Mouse (Mus musculus) left cerebral cortex, adult 2 months (tissue): ENCODE measurements around the gene Padi6. TPM values are rescaled to one million over a fixed set of nuclear protein-coding genes. Genes with fewer than 3 reads are reported as not detected.

Experiments used
- DNase-seq, 2 experiments: peaks; one replicate each; pipeline ENCODE4 v3.0.0; 2021 to 2022; ENCODE audit warnings: low spot score in 2 of 2, mixed read lengths in 1 of 2; ENCODE audit errors: extremely low spot score in 1 of 2
- H3K27ac ChIP-seq: fragments of 200-600 bp; 2 replicates; pipeline ENCODE4 v1.8.1; 2022
- H3K4me3 ChIP-seq: fragments of 200-600 bp; 2 replicates; pipeline ENCODE4 v1.8.1; 2022
- CTCF ChIP-seq: fragments of 200-600 bp; IDR thresholded peaks from 2 replicates; pipeline ENCODE4 v1.8.1; 2022; ENCODE audit warnings: antibody characterized with exemption, mild to moderate bottlenecking, moderate library complexity
- intact Hi-C: fragments of 180-260 bp; cut with DNase I; formaldehyde crosslinking; loops from one replicate; pipeline ENCODE4 v1.15.1; 2025
- total RNA-seq, 2 experiments: library from RNA; stranded (reverse); gene quantifications; 2 replicates each; pipeline ENCODE4 v1.2.3; 2021

Padi6 gene
- total RNA-seq, 2 experiments from 2014 or later = not detected

DNA sequence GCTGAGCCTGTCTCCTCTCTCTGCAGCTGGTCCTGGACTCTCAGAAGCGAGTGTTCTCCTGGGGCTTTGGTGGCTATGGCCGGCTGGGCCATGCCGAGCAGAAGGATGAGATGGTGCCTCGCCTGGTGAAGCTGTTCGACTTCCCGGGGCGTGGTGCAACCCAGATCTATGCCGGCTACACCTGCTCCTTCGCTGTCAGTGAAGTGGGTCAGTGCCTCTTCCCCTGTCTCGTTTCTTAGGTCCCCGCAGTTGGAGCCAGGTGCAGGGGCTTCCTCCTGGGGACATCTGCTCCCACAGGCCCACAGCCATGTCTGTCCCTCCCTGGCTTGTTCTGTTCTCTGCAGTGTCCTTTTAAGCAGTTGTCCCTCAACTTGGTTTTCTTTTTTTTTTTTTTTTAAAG, 25.4 kb downstream of the Padi6 start:
- intact Hi-C loops = no loop called here
- Histone ChIP-seq H3K4me3 (no peak overlapping the region), H3K27ac (no peak overlapping the region)
- TF ChIP-seq CTCF = no peak
- no peak for DNase-seq

DNA sequence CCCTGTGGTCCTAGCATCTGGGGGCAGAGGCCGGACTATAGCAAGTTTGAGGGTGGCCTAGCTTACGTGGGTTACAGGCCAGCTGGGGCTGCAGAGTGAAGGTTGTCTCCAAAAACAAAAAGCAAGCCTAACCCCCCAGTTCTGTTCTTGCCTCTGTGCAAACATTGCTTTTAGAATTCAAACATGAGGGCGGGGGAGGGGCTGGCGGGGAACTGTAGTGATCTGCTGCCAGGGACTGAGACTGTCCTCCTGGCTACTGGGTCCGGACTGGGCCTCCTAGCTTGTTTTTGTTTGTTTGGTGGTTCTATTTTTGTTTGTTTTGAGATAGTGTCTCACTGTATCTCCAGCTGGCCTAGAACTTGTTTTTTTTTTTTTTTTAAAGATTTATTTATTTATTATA, 27.9 kb downstream of the Padi6 start:
- DNase-seq = no peak
- Histone ChIP-seq H3K4me3 (peak overlapping the region; percentile 16; the same call in 1 of the 2 replicates), H3K27ac (peak overlapping the region; percentile 78)
- intact Hi-C loops = loop anchor here (1.0 to 5.0 kb wide), 3 partner anchors 13 to 248 kb away; partner anchors contain the start of gene Sdhb
- TF ChIP-seq CTCF = no peak

DNA sequence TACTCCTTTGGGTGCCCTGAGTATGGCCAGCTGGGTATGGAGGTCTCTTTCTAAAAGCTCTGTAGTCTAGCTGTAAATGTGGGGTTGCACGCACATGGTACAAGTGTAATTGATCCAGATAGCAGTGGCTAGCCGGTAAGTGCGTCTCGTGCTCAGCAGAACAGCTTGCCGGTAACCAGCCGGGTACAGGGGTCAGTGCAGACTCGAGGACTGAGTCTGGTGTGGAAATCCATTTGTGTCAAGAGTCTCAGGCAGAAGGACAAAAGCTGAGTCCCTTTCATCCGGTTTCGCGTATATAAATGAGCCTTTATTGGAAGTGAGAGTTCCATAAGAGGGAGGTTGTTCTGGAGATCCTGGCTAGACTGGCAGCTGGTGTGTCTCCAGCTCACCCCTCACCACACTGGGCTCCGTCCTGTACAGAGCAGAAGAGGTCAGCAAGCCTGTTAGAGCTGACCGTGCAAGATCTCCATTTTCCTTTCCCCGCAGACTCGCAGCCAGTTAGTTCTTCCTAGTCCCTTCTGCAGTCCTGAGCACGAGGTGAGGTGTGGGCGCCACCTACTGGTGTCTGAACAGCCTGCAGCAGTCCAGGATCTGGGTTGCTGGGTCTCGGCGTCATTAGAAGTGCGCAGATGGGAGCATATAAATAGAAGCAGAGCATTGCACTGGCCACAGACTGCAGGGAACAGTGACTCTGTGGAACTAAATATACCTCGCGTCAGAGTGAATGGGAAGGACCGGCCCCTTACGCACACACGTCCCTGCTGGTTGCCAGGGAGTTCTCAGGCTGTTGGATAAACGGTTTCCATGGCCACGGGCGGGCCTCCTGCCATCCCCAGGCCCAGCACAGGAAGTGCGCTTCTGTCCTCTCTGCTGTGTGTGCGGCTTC, 28.7 kb downstream of the Padi6 start:
- peak; percentile 95 to 97 for DNase-seq
- H3K27ac ChIP-seq = peak overlapping the region; percentile 78
- TF ChIP-seq CTCF = peak; percentile 95
- peak overlapping the region; percentile 16; the same call in 1 of the 2 replicates for H3K4me3 ChIP-seq
- intact Hi-C loops = loop anchor here (1.0 to 5.0 kb wide), 3 partner anchors 12 to 249 kb away; partner anchors contain the start of gene Sdhb

DNA sequence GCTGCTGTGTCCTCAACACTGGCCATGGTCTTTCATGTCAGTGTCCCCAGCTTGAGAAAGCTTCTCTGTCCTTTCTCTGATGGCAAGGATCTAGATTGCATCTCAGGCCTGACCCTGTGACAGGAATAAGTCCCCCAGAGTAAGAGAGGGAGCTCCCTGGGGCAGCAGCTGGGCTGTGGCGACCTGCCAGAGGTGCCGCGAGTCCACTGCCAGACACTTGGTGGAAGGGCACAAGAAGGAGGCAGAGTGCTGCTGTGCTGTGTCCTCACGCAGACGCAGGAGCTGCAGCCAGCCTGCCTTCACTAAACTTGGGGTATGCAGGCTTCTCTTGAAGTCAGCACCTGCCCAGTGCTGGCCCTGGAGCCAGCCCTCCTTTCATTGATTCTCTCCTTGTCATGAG, 31.1 kb downstream of the Padi6 start:
- DNase-seq = no peak
- Histone ChIP-seq H3K27ac (peak overlapping the region; percentile 30; the same call in 1 of the 2 replicates), H3K4me3 (no peak overlapping the region)
- intact Hi-C loops = loop anchor here (5.0 kb wide), 1 partner anchor 251 kb away; the partner anchor contains the start of gene Sdhb
- no peak for TF ChIP-seq CTCF

DNA sequence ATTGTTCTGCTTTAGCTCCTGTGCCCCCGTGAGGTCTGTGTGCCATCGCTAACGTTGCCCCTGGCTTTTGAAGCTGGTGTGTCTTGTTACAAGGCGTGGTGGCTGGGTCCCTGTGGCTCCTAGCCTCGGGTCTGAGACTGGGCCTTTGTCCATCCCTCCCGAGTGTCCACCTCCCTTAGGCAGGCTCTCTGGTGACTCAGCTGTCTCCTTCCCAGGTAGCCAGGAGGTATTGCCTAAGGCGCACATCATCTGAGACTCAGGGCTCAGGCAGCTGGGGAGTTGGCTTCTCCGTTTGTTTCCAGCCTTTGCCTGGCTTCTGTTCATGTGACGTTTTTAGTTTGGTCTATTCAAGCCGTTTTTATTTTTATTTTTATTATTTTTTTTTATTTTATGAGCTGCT, 31.7 kb downstream of the Padi6 start:
- intact Hi-C loops = loop anchor here (5.0 kb wide), 1 partner anchor 252 kb away; the partner anchor contains the start of gene Sdhb
- DNase-seq = no peak
- Histone ChIP-seq H3K4me3 (no peak overlapping the region), H3K27ac (no peak overlapping the region; the same call in 1 of the 2 replicates)
- TF ChIP-seq CTCF = no peak

DNA sequence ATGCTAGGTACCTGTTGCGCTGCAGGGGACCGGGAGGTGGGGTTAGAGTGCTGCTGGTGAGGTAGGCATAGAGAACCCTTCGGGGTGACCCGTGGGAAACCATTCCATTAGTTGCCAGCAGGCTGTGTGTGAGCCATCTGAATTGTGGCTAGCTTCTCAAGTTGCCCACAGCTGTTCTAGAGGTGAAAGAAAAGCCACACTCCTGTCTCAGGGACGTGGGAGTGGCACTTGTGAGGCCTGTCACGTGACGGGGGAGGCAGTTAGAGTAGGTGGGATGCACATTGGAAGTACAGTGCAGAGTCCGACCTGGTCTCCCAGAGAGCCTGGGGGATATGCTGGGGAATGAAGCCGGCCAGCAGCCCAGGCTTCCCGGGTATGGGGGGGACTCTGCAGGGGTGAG, 32.8 kb downstream of the Padi6 start:
- intact Hi-C loops = loop anchor here (5.0 kb wide), 1 partner anchor 253 kb away; the partner anchor contains the start of gene Sdhb
- Histone ChIP-seq H3K4me3 (no peak overlapping the region), H3K27ac (no peak overlapping the region)
- no peak for TF ChIP-seq CTCF
- no peak for DNase-seq

DNA sequence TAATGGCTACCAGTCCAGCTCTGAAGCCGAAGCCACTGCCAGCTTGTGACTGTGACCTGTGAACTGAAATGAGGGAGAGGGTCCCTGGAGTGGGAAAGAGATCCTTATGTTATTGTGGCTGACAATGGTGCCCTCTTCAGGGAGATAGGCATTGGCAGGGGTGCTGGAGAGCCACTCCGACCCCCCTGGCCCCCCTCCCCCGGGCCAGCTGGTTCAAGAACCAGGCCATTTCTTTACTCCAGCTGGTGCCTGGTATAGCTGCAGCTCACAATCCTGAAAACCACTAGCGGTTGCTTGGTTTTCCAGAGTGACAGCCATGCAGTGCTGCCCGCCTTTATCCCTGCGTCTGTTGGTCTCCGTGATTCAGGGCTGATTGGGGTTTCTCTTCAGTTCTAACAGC, 33.3 kb downstream of the Padi6 start:
- DNase-seq = no peak
- intact Hi-C loops = no loop called here
- Histone ChIP-seq H3K4me3 (no peak overlapping the region), H3K27ac (no peak overlapping the region)
- no peak for TF ChIP-seq CTCF

DNA sequence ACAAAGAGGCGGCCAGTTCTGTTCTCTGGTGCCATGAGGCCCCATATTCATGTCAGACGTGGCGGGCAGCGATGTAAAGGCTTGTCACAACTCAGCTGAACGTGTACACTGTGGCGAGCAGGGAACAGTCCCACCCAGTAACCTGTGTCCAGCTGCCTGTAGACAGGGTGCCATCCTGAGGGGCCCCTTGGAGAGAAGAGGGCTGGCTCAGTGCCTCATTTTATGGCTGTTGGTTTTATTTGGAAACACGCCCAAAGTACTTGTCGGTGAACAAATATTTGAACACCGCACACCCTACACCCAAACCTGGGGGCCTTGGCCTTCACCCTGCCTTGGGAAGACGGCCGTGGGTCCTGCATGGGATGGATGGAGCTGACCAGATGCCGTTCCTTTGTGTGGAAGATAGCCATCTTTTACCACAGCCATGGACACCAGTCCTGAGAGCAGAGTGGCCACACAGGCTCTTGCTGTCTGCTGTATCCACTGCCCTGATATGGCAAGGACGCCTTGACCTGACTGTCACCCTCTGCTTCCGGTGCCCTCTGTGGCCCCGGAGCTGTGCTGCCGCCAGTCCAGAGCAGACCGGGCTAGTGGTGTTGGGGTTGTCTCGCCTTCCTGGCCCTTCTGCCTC, 34.0 kb downstream of the Padi6 start:
- Histone ChIP-seq H3K27ac (no peak overlapping the region), H3K4me3 (no peak overlapping the region)
- intact Hi-C loops = no loop called here
- no peak for DNase-seq
- TF ChIP-seq CTCF = no peak

DNA sequence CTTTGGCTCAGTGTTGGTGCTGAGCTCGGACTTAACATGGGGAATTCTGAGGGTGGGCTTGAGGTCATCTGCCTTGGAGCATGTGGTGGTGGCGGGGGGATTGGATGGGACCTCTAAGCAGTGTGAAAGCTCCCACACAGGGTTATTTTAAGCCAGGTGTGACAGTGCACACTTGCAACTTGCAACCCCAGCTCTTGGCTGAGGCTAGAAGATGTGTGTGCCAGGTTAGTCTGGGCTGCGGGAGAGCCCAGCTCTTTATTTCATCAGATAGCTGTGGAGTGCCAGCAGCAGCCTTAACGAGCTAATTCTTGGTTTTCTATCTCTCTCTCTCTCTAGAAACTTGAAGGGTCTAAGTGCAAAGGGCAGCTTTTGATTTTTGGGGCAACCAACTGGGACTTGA, 34.8 kb downstream of the Padi6 start:
- H3K27ac ChIP-seq = no peak overlapping the region
- intact Hi-C loops = no loop called here
- no peak for TF ChIP-seq CTCF
- no peak overlapping the region for H3K4me3 ChIP-seq
- no peak for DNase-seq

DNA sequence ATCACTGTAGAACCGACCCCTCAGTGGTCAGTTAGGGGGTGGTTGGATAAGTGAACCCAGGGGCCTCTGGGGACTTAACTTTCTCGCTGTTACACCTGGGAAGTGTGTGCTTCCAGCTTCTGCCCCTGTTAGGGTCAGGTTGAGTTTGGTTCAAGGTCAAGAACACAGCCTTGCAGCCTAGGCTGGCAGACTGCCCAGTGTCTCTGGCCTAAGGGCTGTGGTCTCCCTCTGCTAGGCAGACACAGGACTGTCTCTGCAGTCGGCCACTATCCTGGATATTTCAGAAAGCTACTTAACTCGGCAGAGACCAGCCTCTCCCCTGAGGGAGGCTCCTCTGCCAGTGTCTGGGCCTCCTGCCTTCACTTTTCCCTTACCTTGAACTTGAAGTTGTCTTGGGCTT, 38.3 kb downstream of the Padi6 start:
- no peak for DNase-seq
- TF ChIP-seq CTCF = no peak
- Histone ChIP-seq H3K4me3 (no peak overlapping the region), H3K27ac (no peak overlapping the region)
- intact Hi-C loops = no loop called here

DNA sequence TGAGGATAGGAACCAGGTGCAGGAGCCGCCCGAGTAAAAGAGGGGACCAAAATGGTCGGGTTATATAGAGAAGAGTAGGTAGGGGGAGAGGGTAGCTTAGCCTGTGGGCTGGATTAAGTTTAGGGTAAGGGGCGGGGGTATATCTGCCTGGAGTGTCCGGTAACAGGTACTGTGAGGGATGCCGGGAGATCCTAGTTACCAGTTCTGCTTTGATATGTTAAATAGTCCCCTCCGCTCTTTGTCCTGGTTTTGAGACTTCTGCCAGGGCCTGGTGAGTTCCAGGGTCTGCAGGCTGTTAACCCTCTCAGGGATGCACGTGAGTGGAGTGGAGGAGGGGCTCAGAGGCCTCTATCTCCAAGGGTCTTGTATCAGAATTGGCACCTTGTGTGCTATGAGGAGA, 38.8 kb downstream of the Padi6 start:
- intact Hi-C loops = no loop called here
- TF ChIP-seq CTCF = no peak
- Histone ChIP-seq H3K27ac (no peak overlapping the region), H3K4me3 (no peak overlapping the region; the same call in 1 of the 2 replicates)
- DNase-seq = no peak
